Mouse (Mus musculus): ENCODE results near the gene Smim17. TPM values are rescaled to one million over a fixed set of nuclear protein-coding genes. Genes with fewer than 3 reads are reported as not detected.
"Not testable (repeated sequence)": the region's sequence is repeated elsewhere in the genome, so short reads cannot be mapped to it uniquely, and the experiment has no call there.

Smim17 gene
- total RNA-seq (2015; ENCODE audit: low replicate concordance) (not detected in 2 replicates), total RNA-seq (2017; ENCODE audit: low replicate concordance) (not detected in 2 replicates)

- no peak for ATAC-seq (replicated peaks; ENCODE audit: low FRiP score, poor library complexity, severe bottlenecking)
Measured at GRCm38 (mm10) chr7:6397996-6398975, at the start of gene Smim17. Smim17 (plus strand) TSS chr7:6398715.

GRCm38 (mm10) chr7:6358121-6358520 is 40.4 kb upstream of the Smim17 start:
- ATAC-seq (replicated peaks; ENCODE audit: low FRiP score, poor library complexity, severe bottlenecking), result no peak

GRCm38 (mm10) chr7:6358937-6359590 is 39.5 kb upstream of the Smim17 start:
- ATAC-seq (replicated peaks; ENCODE audit: low FRiP score, poor library complexity, severe bottlenecking), result no peak

GRCm38 (mm10) chr7:6360477-6361060 is 37.9 kb upstream of the Smim17 start:
- no peak for ATAC-seq (replicated peaks; ENCODE audit: low FRiP score, poor library complexity, severe bottlenecking)

- ATAC-seq (replicated peaks; ENCODE audit: low FRiP score, poor library complexity, severe bottlenecking), result no peak
Measured at GRCm38 (mm10) chr7:6361756-6362155, 36.8 kb upstream of the Smim17 start.

GRCm38 (mm10) chr7:6362268-6363046 is 36.1 kb upstream of the Smim17 start:
- ATAC-seq (replicated peaks; ENCODE audit: low FRiP score, poor library complexity, severe bottlenecking), result peak; percentile 75

GRCm38 (mm10) chr7:6363047-6363488 is 35.4 kb upstream of the Smim17 start, which contains the start of gene Zfp78:
Zfp78 (plus strand) TSS chr7:6363280.
- peak; percentile 82 for ATAC-seq (replicated peaks; ENCODE audit: low FRiP score, poor library complexity, severe bottlenecking)

- ATAC-seq (replicated peaks; ENCODE audit: low FRiP score, poor library complexity, severe bottlenecking), result no peak
Measured at GRCm38 (mm10) chr7:6364761-6365160, 33.8 kb upstream of the Smim17 start.

GRCm38 (mm10) chr7:6367185-6367584 is 31.3 kb upstream of the Smim17 start:
- no peak for ATAC-seq (replicated peaks; ENCODE audit: low FRiP score, poor library complexity, severe bottlenecking)

GRCm38 (mm10) chr7:6368146-6368545 is 30.4 kb upstream of the Smim17 start:
- ATAC-seq (replicated peaks; ENCODE audit: low FRiP score, poor library complexity, severe bottlenecking), result not testable (repeated sequence)

GRCm38 (mm10) chr7:6369460-6369859 is 29.1 kb upstream of the Smim17 start:
- ATAC-seq (replicated peaks; ENCODE audit: low FRiP score, poor library complexity, severe bottlenecking), result no peak

- no peak for ATAC-seq (replicated peaks; ENCODE audit: low FRiP score, poor library complexity, severe bottlenecking)
Measured at GRCm38 (mm10) chr7:6372993-6373392, 25.5 kb upstream of the Smim17 start.

- no peak for ATAC-seq (replicated peaks; ENCODE audit: low FRiP score, poor library complexity, severe bottlenecking)
Measured at GRCm38 (mm10) chr7:6378441-6378840, 20.1 kb upstream of the Smim17 start.

GRCm38 (mm10) chr7:6381431-6381830 is 17.1 kb upstream of the Smim17 start:
- ATAC-seq (replicated peaks; ENCODE audit: low FRiP score, poor library complexity, severe bottlenecking), result no peak

GRCm38 (mm10) chr7:6383044-6383455 is 15.5 kb upstream of the Smim17 start, which contains the start of gene Zfp28:
Zfp28 (plus strand) TSS chr7:6383295.
- ATAC-seq (replicated peaks; ENCODE audit: low FRiP score, poor library complexity, severe bottlenecking), result peak; percentile 84

- no peak for ATAC-seq (replicated peaks; ENCODE audit: low FRiP score, poor library complexity, severe bottlenecking)
Measured at GRCm38 (mm10) chr7:6384011-6384410, 14.5 kb upstream of the Smim17 start.

- ATAC-seq (replicated peaks; ENCODE audit: low FRiP score, poor library complexity, severe bottlenecking), result no peak
Measured at GRCm38 (mm10) chr7:6386995-6387394, 11.5 kb upstream of the Smim17 start.

- no peak for ATAC-seq (replicated peaks; ENCODE audit: low FRiP score, poor library complexity, severe bottlenecking)
Measured at GRCm38 (mm10) chr7:6388971-6389370, 9.5 kb upstream of the Smim17 start.

GRCm38 (mm10) chr7:6389449-6389848 is 9.1 kb upstream of the Smim17 start:
- ATAC-seq (replicated peaks; ENCODE audit: low FRiP score, poor library complexity, severe bottlenecking), result no peak

Measured in erythroblast, adult 5-6 weeks (primary cell).